Mouse (Mus musculus) T-helper 17 cell (primary cell): Measurements from ENCODE around the gene Ctnnd2.

Experiments
- in situ Hi-C, 2 experiments: fragments of 300-600 bp; cut with MboI, MseI; formaldehyde crosslinking; loops; 1 replicate in 1 of 2; 2 replicates in 1 of 2; pipeline ENCODE4 v1.15.1; 2025; ENCODE audit warnings: high pct_unique_total_duplicates in 2 of 2

Ctnnd2 gene

GRCm38 (mm10) chr15:30240881-30241280 is 68.5 kb downstream of the Ctnnd2 start:
- in situ Hi-C loops: no loop called here

GRCm38 (mm10) chr15:30268822-30269221 is 96.4 kb downstream of the Ctnnd2 start:
- in situ Hi-C loops: no loop called here

- in situ Hi-C loops: no loop called here
Observed at GRCm38 (mm10) chr15:30271141-30271572, 98.8 kb downstream of the Ctnnd2 start.

- in situ Hi-C loops: no loop called here
Observed at GRCm38 (mm10) chr15:30272326-30272725, 99.9 kb downstream of the Ctnnd2 start.

- in situ Hi-C loops: no loop called here
Observed at GRCm38 (mm10) chr15:30275721-30276120, 103.3 kb downstream of the Ctnnd2 start.

- in situ Hi-C loops: no loop called here
Observed at GRCm38 (mm10) chr15:30276691-30277090, 104.3 kb downstream of the Ctnnd2 start.

GRCm38 (mm10) chr15:30278610-30279009 is 106.2 kb downstream of the Ctnnd2 start:
- in situ Hi-C loops: no loop called here

- in situ Hi-C loops: no loop called here
Observed at GRCm38 (mm10) chr15:30285572-30286244, 113.3 kb downstream of the Ctnnd2 start.

GRCm38 (mm10) chr15:30286245-30286642 is 113.9 kb downstream of the Ctnnd2 start:
- in situ Hi-C loops: no loop called here

- in situ Hi-C loops: no loop called here
Observed at GRCm38 (mm10) chr15:30302824-30303223, 130.4 kb downstream of the Ctnnd2 start.

GRCm38 (mm10) chr15:30306437-30306836 is 134.0 kb downstream of the Ctnnd2 start:
- in situ Hi-C loops: no loop called here

- in situ Hi-C loops: no loop called here
Observed at GRCm38 (mm10) chr15:30322543-30322942, 150.2 kb downstream of the Ctnnd2 start.

- in situ Hi-C loops: no loop called here
Observed at GRCm38 (mm10) chr15:30333336-30334310, 161.2 kb downstream of the Ctnnd2 start.

GRCm38 (mm10) chr15:30338585-30339197 is 166.3 kb downstream of the Ctnnd2 start:
- in situ Hi-C loops: no loop called here

- in situ Hi-C loops: no loop called here
Observed at GRCm38 (mm10) chr15:30345754-30346153, 173.4 kb downstream of the Ctnnd2 start.

- in situ Hi-C loops: no loop called here
Observed at GRCm38 (mm10) chr15:30364491-30364890, 192.1 kb downstream of the Ctnnd2 start.

- in situ Hi-C loops: no loop called here
Observed at GRCm38 (mm10) chr15:30369997-30370396, 197.6 kb downstream of the Ctnnd2 start.

GRCm38 (mm10) chr15:30371151-30371550 is 198.8 kb downstream of the Ctnnd2 start:
- in situ Hi-C loops: no loop called here

GRCm38 (mm10) chr15:30373654-30374215 is 201.3 kb downstream of the Ctnnd2 start:
- in situ Hi-C loops: no loop called here

- in situ Hi-C loops: no loop called here
Observed at GRCm38 (mm10) chr15:30374907-30375306, 202.5 kb downstream of the Ctnnd2 start.

- in situ Hi-C loops: no loop called here
Observed at GRCm38 (mm10) chr15:30383075-30383842, 210.9 kb downstream of the Ctnnd2 start.
